Mouse (Mus musculus) CD4-positive, CD25-positive, alpha-beta regulatory T cell, adult 2 months (primary cell): Measurements from ENCODE around the gene Rab25.
A peak's percentile ranks its signal among the peaks of the same experiment; 100 is the strongest.

ENCODE experiments used
- DNase-seq: peaks from one replicate; pipeline ENCODE4 v3.0.0-alpha.2; 2012; ENCODE audit warnings: low read depth, low spot score

The Rab25 gene

GRCm38 (mm10) chr3:88567892-88568291 lies 19.8 kb upstream of the Rab25 start:
- DNase-seq: no peak

- peak; percentile 27 for DNase-seq
These were observed 18.5 kb upstream of the Rab25 start for GRCm38 (mm10) chr3:88566536-88567061.

GRCm38 (mm10) chr3:88566116-88566515 lies 18.0 kb upstream of the Rab25 start:
- no peak for DNase-seq

- DNase-seq: no peak
These were observed 15.9 kb upstream of the Rab25 start for GRCm38 (mm10) chr3:88563966-88564365.

- DNase-seq: no peak
These were observed 15.3 kb upstream of the Rab25 start for GRCm38 (mm10) chr3:88563442-88563841.

GRCm38 (mm10) chr3:88561989-88562388 lies 13.9 kb upstream of the Rab25 start:
- DNase-seq: no peak

- DNase-seq: no peak
These were observed 11.5 kb upstream of the Rab25 start for GRCm38 (mm10) chr3:88559596-88559995.

- no peak for DNase-seq
These were observed 8.5 kb upstream of the Rab25 start for GRCm38 (mm10) chr3:88556616-88557015.

- DNase-seq: no peak
These were observed 7.6 kb upstream of the Rab25 start for GRCm38 (mm10) chr3:88555731-88556130.

GRCm38 (mm10) chr3:88555069-88555605 lies 7.0 kb upstream of the Rab25 start:
- no peak for DNase-seq

- peak; percentile 67 for DNase-seq
These were observed 5.9 kb upstream of the Rab25 start for GRCm38 (mm10) chr3:88553880-88554586.

GRCm38 (mm10) chr3:88553525-88553879 lies 5.4 kb upstream of the Rab25 start, which contains the start of gene Ubqln4:
Ubqln4 (plus strand) TSS chr3:88553758.
- DNase-seq: peak; percentile 91

- peak; percentile 93 for DNase-seq
These were observed 4.8 kb upstream of the Rab25 start, which contains the start of gene Lamtor2 for GRCm38 (mm10) chr3:88552676-88553524. Lamtor2 (minus strand) TSS chr3:88553074.

- no peak for DNase-seq
These were observed 4.1 kb upstream of the Rab25 start for GRCm38 (mm10) chr3:88552082-88552645.

GRCm38 (mm10) chr3:88551586-88551985 lies 3.5 kb upstream of the Rab25 start:
- no peak for DNase-seq

GRCm38 (mm10) chr3:88546674-88547418 lies 1.3 kb downstream of the Rab25 start:
- DNase-seq: no peak

- DNase-seq: no peak
These were observed 3.0 kb downstream of the Rab25 start for GRCm38 (mm10) chr3:88544955-88545591.

GRCm38 (mm10) chr3:88544514-88544913 lies 3.6 kb downstream of the Rab25 start:
- DNase-seq: peak; percentile 39

GRCm38 (mm10) chr3:88543651-88544410 lies 4.3 kb downstream of the Rab25 start:
- DNase-seq: no peak

GRCm38 (mm10) chr3:88543174-88543573 lies 4.9 kb downstream of the Rab25 start:
- no peak for DNase-seq
